Mouse (Mus musculus): ENCODE measurements around the gene Cdc14b. TPM values are rescaled to one million over a fixed set of nuclear protein-coding genes. Genes with fewer than 3 reads are reported as not detected.
A peak's percentile ranks its signal among the peaks of the same experiment; 100 is the strongest.

Gene Cdc14b
- polyA plus RNA-seq, 1 experiment from 2014 or later: 10.2 TPM

DNA sequence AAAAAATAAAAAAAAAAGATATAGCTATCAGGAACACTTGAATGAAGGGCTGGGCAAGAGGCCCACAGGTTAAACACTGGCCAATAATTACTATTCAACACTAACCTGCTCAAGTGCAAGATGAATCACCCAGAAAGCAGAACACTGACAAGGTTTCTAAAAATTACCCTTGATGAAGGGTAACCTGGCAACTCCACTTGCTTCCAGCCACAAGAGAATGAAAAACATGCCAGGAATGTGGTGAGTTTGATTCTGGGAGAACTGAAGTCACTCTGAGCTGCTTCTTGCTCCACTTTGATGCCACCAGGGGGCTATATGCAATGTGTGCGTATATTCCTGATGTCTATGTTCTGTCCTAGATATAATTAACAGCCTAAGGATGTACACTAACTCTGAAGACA, 119.9 kb downstream of the Cdc14b start:
- Histone ChIP-seq H3K27me3 (peaks cover 5% of the 10 kb centered on the region; the same call in 1 of the 2 replicates), H3K4me2 (replicated peaks) (no peak overlapping the region)
- no peak for ATAC-seq (ENCODE audit: low FRiP score)

DNA sequence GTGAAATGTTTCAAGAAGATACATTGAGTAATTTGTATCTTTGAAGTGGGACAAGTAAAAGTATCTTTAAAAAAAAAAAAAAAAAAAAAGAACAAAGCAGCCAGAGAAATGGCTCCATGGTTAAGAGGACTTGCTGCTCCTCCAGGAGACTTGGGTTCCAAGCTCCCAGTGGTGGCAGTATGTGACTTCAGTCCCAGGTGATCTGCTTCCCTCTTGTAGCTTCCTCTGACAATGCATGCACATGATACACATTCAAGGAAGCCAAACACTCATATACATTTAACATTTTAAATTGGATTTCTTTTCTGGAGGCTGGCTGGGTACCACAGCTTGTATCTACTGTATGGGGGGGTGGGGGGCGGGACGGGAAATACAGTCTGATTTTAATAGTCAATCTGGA, 120.4 kb downstream of the Cdc14b start:
- H3K27me3 ChIP-seq: no peaks in the 10 kb centered on the region
- H3K4me1 ChIP-seq: peaks cover 21% of the 10 kb centered on the region
- no peak for ATAC-seq (ENCODE audit: low FRiP score)
- H3K9ac ChIP-seq: no peak overlapping the region
- H3K4me3 ChIP-seq: no peak overlapping the region
- no peak overlapping the region for H3K27ac ChIP-seq
- H3K9me3 ChIP-seq (replicated peaks): no peaks in the 10 kb centered on the region
- H3K4me2 ChIP-seq (replicated peaks): no peak overlapping the region
- no peaks in the 10 kb centered on the region for H3K36me3 ChIP-seq
- 69% methylated on average over 2 of the region's 2 CpGs for WGBS

More for the DNA sequence above, 119.9 kb downstream of the Cdc14b start:
- Histone ChIP-seq H3K9ac (no peak overlapping the region), H3K9me3 (replicated peaks) (no peaks in the 10 kb centered on the region), H3K36me3 (no peaks in the 10 kb centered on the region), H3K4me1 (peaks cover 19% of the 10 kb centered on the region), H3K4me3 (no peak overlapping the region), H3K27ac (no peak overlapping the region)
- 12% methylated on average over 1 of the region's 1 CpGs for WGBS

DNA sequence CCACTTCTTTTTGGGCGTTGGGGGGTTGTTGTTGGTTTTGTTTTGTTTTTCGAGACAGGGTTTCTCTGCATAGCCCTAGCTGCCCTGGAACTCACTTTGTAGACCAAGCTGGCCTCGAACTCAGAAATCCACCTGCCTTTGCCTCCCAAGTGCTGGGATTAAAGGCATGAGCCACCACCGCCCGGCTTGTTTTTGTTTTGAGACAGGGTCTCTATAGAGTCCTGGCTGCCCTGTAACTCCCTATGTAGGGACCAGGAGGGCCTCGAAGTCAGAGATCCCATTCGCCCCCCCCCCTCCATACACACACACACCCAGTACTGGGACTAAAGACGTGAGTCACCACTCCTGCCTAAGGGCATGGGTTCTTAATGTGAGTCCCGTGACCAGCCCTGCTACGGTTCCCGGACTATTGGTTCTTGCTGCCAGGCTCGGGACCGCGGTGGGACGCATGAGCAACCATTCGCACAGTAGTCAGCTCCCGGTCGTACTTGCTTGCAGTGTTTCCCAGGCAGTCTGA, 121.3 kb downstream of the Cdc14b start:
- ATAC-seq (ENCODE audit: low FRiP score): peak; percentile 41
- 0% methylated on average over 18 of the region's 18 CpGs for WGBS
- peak overlapping the region; percentile 41 for H3K9ac ChIP-seq

DNA sequence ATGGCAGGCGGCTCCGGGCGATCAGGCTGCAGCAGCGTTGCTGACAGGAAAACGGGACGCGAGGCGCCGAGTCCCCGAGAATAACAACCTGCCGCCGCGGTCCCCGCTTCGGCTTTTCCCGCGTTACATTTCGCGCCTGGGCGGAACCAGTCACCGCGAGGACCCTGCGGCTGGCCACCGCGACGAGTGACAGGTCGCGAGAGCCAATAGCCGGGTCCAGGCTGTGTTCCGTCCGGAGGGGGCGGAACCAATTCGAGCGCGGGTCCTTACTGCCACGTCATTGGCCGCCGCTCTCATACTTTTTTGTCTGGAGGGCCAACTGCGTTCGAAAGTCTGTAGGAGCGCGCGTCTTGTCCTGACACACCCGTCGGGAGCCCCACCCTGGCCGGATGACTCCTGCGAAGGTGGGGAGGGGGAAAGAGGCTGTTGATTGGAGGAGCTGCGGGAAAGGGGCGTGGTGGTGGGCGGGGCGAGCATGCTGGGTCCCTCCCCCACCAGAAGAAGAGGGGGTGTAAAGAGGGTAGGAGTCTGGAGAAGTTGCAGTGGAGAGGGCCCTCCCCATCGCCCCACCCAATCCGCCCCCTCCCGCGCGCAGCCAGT, 121.9 kb downstream of the Cdc14b start, which contains the start of gene Zfp367:
Zfp367 (minus strand) TSS at position 120 of the 600 bp plus-strand sequence.
- Histone ChIP-seq H3K27me3 (no peaks in the 10 kb centered on the region), H3K36me3 (no peaks in the 10 kb centered on the region), H3K9me3 (replicated peaks) (no peaks in the 10 kb centered on the region), H3K4me2 (replicated peaks) (peak within 1 kb of the TSS; percentile 77), H3K27ac (peak within 1 kb of the TSS; percentile 76), H3K9ac (peak within 1 kb of the TSS; percentile 80), H3K4me1 (peaks cover 21% of the 10 kb centered on the region), H3K4me3 (peak within 1 kb of the TSS; percentile 93)
- WGBS: under 1% methylated on average over 54 of the region's 56 CpGs
- ATAC-seq (ENCODE audit: low FRiP score): peak; percentile 98

More for the DNA sequence above, 121.3 kb downstream of the Cdc14b start:
- Histone ChIP-seq H3K4me2 (replicated peaks) (peak overlapping the region; percentile 77), H3K4me1 (peaks cover 21% of the 10 kb centered on the region), H3K36me3 (no peaks in the 10 kb centered on the region), H3K4me3 (peak overlapping the region; percentile 93), H3K9me3 (replicated peaks) (no peaks in the 10 kb centered on the region), H3K27ac (peak overlapping the region; percentile 23; the same call in 1 of the 2 replicates), H3K27me3 (no peaks in the 10 kb centered on the region)

DNA sequence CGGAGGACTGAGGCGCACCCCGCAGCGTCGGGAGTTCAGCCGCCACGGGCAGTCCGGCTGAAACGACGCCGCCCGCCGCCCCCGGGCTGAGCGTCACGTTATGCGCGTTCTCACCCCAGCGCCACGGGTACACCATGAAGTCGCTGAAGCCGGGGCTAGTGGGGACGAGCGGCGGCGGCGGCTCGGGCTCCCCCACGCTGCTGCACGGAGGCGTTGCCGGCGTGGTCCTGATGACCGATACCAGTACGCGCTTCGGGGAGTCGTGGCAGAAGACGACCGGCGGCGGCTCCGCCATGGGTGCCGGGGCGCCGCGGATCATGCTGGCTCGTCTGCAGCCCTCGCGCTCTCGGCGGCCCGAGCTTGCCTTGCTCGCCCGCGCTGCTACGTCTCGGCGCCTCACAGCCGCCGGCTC, 122.4 kb downstream of the Cdc14b start:
- Histone ChIP-seq H3K4me3 (peak overlapping the region; percentile 93), H3K4me2 (replicated peaks) (peak overlapping the region; percentile 77), H3K27me3 (no peaks in the 10 kb centered on the region), H3K9ac (peak overlapping the region; percentile 80), H3K27ac (peak overlapping the region; percentile 76), H3K9me3 (replicated peaks) (no peaks in the 10 kb centered on the region), H3K4me1 (peaks cover 21% of the 10 kb centered on the region), H3K36me3 (no peaks in the 10 kb centered on the region)
- ATAC-seq (ENCODE audit: low FRiP score): peak; percentile 65
- under 1% methylated on average over 59 of the region's 61 CpGs for WGBS

DNA sequence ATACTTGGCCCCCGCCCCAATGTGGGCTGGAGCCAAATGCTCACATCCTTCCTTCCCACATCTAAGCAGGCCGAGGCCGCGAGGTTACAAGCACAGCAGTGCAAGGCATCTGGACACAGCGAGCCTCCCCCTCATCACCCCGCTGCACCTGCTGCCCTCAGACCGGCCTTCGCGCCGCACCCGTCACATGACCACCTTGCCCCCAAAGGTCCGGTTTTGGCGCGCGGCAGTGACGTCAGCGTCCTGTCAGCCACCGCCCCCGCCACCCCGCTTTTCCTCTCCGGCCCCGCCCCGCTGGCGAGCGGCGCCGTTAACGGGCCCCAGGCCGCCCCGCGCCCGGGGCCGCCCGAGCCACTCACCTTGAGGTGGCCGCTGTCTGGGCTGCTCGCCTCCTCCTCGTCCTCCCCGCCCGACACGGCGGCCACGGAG, 122.8 kb downstream of the Cdc14b start:
- Histone ChIP-seq H3K27me3 (no peaks in the 10 kb centered on the region), H3K4me2 (replicated peaks) (peak overlapping the region; percentile 77), H3K36me3 (no peaks in the 10 kb centered on the region), H3K9me3 (replicated peaks) (no peaks in the 10 kb centered on the region), H3K27ac (peak overlapping the region; percentile 76), H3K4me3 (peak overlapping the region; percentile 93), H3K9ac (peak overlapping the region; percentile 80), H3K4me1 (peaks cover 21% of the 10 kb centered on the region)
- peak; percentile 44 for ATAC-seq (ENCODE audit: low FRiP score)
- under 1% methylated on average over 40 of the region's 42 CpGs for WGBS

DNA sequence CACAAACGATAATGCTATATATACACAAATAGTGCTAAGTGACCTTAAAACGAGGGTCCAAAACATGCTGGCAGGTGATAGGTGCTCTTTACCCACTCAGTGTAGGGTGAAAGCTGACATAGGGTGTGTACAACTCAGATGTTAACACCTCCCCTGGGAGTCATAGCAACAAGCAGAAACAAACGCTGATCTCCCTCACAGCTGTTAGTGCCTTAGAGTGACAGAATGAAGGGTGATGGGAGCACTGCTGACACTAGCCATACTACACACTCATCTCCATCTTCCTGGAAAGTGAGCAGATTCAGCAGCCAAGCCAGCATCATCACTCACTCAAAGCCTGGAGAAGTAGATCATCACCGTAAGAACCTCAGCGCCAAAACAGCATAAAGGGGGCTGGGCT, 125.0 kb downstream of the Cdc14b start:
- no peak overlapping the region for H3K27ac ChIP-seq
- WGBS: 73% methylated on average over 5 of the region's 5 CpGs
- no peaks in the 10 kb centered on the region for H3K36me3 ChIP-seq
- H3K4me3 ChIP-seq: no peak overlapping the region
- H3K27me3 ChIP-seq: no peaks in the 10 kb centered on the region
- peaks cover 21% of the 10 kb centered on the region for H3K4me1 ChIP-seq
- no peak for ATAC-seq (ENCODE audit: low FRiP score)
- no peak overlapping the region for H3K9ac ChIP-seq
- peak overlapping the region; percentile 15; the same call in 1 of the 2 replicates for H3K4me2 ChIP-seq (replicated peaks)
- no peaks in the 10 kb centered on the region for H3K9me3 ChIP-seq (replicated peaks)

Other genes starting within 250 kb of the Cdc14b start
- gene Hsd17b3, start 186.1 kb downstream of the Cdc14b start, polyA plus RNA-seq (2016; fragmentation: Nextera tagmentation; extraction: Ambion mirVana): not detected in 2 replicates
- 4.7 and 5.9 TPM in 2 replicates for gene Slc35d2, start 145.9 kb downstream of the Cdc14b start, polyA plus RNA-seq (2016; fragmentation: Nextera tagmentation; extraction: Ambion mirVana)
- 13.8 and 14.0 TPM in 2 replicates for gene Zfp367, start 122.1 kb downstream of the Cdc14b start, polyA plus RNA-seq (2016; fragmentation: Nextera tagmentation; extraction: Ambion mirVana)
- gene Habp4, start 113.5 kb downstream of the Cdc14b start, polyA plus RNA-seq (2016; fragmentation: Nextera tagmentation; extraction: Ambion mirVana): 38.0 TPM in 2 replicates
- 21.0 and 25.9 TPM in 2 replicates for gene Aaed1, start 37.4 kb upstream of the Cdc14b start, polyA plus RNA-seq (2016; fragmentation: Nextera tagmentation; extraction: Ambion mirVana)
- gene Ctsl, start 95.6 kb upstream of the Cdc14b start, polyA plus RNA-seq (2016; fragmentation: Nextera tagmentation; extraction: Ambion mirVana): 111 and 124 TPM in 2 replicates
- 10.7 and 12.7 TPM in 2 replicates for gene Cdk20, start 157.0 kb upstream of the Cdc14b start, polyA plus RNA-seq (2016; fragmentation: Nextera tagmentation; extraction: Ambion mirVana)
- gene Fam240b, start 222.5 kb upstream of the Cdc14b start, polyA plus RNA-seq (2016; fragmentation: Nextera tagmentation; extraction: Ambion mirVana): not detected in 2 replicates

Measured in hindbrain, embryonic 12.5 days (tissue).